Mouse (Mus musculus): ENCODE data around the gene Olfr1447. TPM values are rescaled to one million over a fixed set of nuclear protein-coding genes. Genes with fewer than 3 reads are reported as not detected.

Olfr1447 gene
- polyA plus RNA-seq (2012; rRNA removed; ENCODE audit: low replicate concordance), result not detected in 2 replicates

GRCm38 (mm10) chr19:12903643-12904042 is at the start of gene Olfr1447:
Gene Olfr1447, minus strand, starts transcription at chr19:12903743.

GRCm38 (mm10) chr19:12949958-12950357 is 46.4 kb upstream of the Olfr1447 start, which contains the start of gene Olfr1450:
Gene Olfr1450, plus strand, starts transcription at chr19:12950258.

GRCm38 (mm10) chr19:12930540-12930939 is 27.0 kb upstream of the Olfr1447 start, which contains the start of gene Olfr1449:
Gene Olfr1449, plus strand, starts transcription at chr19:12930840.

GRCm38 (mm10) chr19:12924319-12924718 is 20.8 kb upstream of the Olfr1447 start, which contains the start of gene Olfr1448:
Gene Olfr1448, minus strand, starts transcription at chr19:12924419.

GRCm38 (mm10) chr19:12893424-12893823 is 10.1 kb downstream of the Olfr1447 start, which contains the start of gene Olfr1446:
Gene Olfr1446, minus strand, starts transcription at chr19:12893524.

GRCm38 (mm10) chr19:12883555-12883954 is 20.0 kb downstream of the Olfr1447 start, which contains the start of gene Olfr1445:
Gene Olfr1445, plus strand, starts transcription at chr19:12883855.

GRCm38 (mm10) chr19:12856983-12857382 is 46.6 kb downstream of the Olfr1447 start, which contains the start of gene Olfr1444:
Gene Olfr1444, plus strand, starts transcription at chr19:12857283.

Other genes with a start within 250 kb of the Olfr1447 start
- gene Olfr1442, start 233.3 kb downstream of the Olfr1447 start, polyA plus RNA-seq (2012; rRNA removed; ENCODE audit: low replicate concordance), result not detected in 2 replicates
- gene Olfr1443, start 225.6 kb downstream of the Olfr1447 start, polyA plus RNA-seq (2012; rRNA removed; ENCODE audit: low replicate concordance), result not detected in 2 replicates
- gene Keg1, start 208.0 kb downstream of the Olfr1447 start, polyA plus RNA-seq (2012; rRNA removed; ENCODE audit: low replicate concordance), result not detected in 2 replicates
- gene Cntf, start 138.1 kb downstream of the Olfr1447 start, polyA plus RNA-seq (2012; rRNA removed; ENCODE audit: low replicate concordance), result 0.66 and 0.76 TPM in 2 replicates
- 19.6 and 23.0 TPM in 2 replicates for gene Zfp91, start 107.6 kb downstream of the Olfr1447 start, polyA plus RNA-seq (2012; rRNA removed; ENCODE audit: low replicate concordance)
- gene Lpxn, start 107.5 kb downstream of the Olfr1447 start, polyA plus RNA-seq (2012; rRNA removed; ENCODE audit: low replicate concordance), result 7.1 and 8.0 TPM in 2 replicates
- not detected in 2 replicates for gene Gm5244, start 57.1 kb downstream of the Olfr1447 start, polyA plus RNA-seq (2012; rRNA removed; ENCODE audit: low replicate concordance)
- not detected in 2 replicates for gene Olfr1444, start 46.5 kb downstream of the Olfr1447 start, polyA plus RNA-seq (2012; rRNA removed; ENCODE audit: low replicate concordance)
- not detected in 2 replicates for gene Olfr1445, start 19.9 kb downstream of the Olfr1447 start, polyA plus RNA-seq (2012; rRNA removed; ENCODE audit: low replicate concordance)
- gene Olfr1446, start 10.2 kb downstream of the Olfr1447 start, polyA plus RNA-seq (2012; rRNA removed; ENCODE audit: low replicate concordance), result not detected in 2 replicates
- gene Olfr1448, start 20.7 kb upstream of the Olfr1447 start, polyA plus RNA-seq (2012; rRNA removed; ENCODE audit: low replicate concordance), result not detected in 2 replicates
- not detected in 2 replicates for gene Olfr1449, start 27.1 kb upstream of the Olfr1447 start, polyA plus RNA-seq (2012; rRNA removed; ENCODE audit: low replicate concordance)
- not detected in 2 replicates for gene Olfr1450, start 46.5 kb upstream of the Olfr1447 start, polyA plus RNA-seq (2012; rRNA removed; ENCODE audit: low replicate concordance)
- not detected in 2 replicates for gene Olfr1451, start 91.3 kb upstream of the Olfr1447 start, polyA plus RNA-seq (2012; rRNA removed; ENCODE audit: low replicate concordance)
- gene Olfr1453, start 124.6 kb upstream of the Olfr1447 start, polyA plus RNA-seq (2012; rRNA removed; ENCODE audit: low replicate concordance), result not detected in 2 replicates
- not detected in 2 replicates for gene Olfr1454, start 156.9 kb upstream of the Olfr1447 start, polyA plus RNA-seq (2012; rRNA removed; ENCODE audit: low replicate concordance)
- gene Olfr1457, start 194.1 kb upstream of the Olfr1447 start, polyA plus RNA-seq (2012; rRNA removed; ENCODE audit: low replicate concordance), result not detected in 2 replicates
- not detected in 2 replicates for gene Olfr1458, start 203.0 kb upstream of the Olfr1447 start, polyA plus RNA-seq (2012; rRNA removed; ENCODE audit: low replicate concordance)
- not detected in 2 replicates for gene Olfr1459, start 245.8 kb upstream of the Olfr1447 start, polyA plus RNA-seq (2012; rRNA removed; ENCODE audit: low replicate concordance)